Mouse (Mus musculus) layer of hippocampus, postnatal 10 days (tissue): ENCODE data around the gene Plekhg6. TPM values are rescaled to one million over a fixed set of nuclear protein-coding genes. Genes with fewer than 3 reads are reported as not detected.
A peak's percentile ranks its signal among the peaks of the same experiment; 100 is the strongest.

Source experiments
- DNase-seq, 2 experiments: peaks; one replicate each; pipeline ENCODE4 v3.0.0; 2021; ENCODE audit warnings: low spot score in 2 of 2
- long read RNA-seq: library from polyadenylated mRNA; stranded (forward); transcript quantifications from one replicate; pipeline ENCODE4 v2.0.0, GENCODE M21; 2023
- total RNA-seq, 2 experiments: library from RNA; stranded (reverse); gene quantifications; 2 replicates each; pipeline ENCODE4 v1.2.3; 2021

Gene Plekhg6
- total RNA-seq = under 1 TPM in 1 of 2 experiments, not detected in 1; 0.14 TPM
- long read RNA-seq = 0 reads

DNA sequence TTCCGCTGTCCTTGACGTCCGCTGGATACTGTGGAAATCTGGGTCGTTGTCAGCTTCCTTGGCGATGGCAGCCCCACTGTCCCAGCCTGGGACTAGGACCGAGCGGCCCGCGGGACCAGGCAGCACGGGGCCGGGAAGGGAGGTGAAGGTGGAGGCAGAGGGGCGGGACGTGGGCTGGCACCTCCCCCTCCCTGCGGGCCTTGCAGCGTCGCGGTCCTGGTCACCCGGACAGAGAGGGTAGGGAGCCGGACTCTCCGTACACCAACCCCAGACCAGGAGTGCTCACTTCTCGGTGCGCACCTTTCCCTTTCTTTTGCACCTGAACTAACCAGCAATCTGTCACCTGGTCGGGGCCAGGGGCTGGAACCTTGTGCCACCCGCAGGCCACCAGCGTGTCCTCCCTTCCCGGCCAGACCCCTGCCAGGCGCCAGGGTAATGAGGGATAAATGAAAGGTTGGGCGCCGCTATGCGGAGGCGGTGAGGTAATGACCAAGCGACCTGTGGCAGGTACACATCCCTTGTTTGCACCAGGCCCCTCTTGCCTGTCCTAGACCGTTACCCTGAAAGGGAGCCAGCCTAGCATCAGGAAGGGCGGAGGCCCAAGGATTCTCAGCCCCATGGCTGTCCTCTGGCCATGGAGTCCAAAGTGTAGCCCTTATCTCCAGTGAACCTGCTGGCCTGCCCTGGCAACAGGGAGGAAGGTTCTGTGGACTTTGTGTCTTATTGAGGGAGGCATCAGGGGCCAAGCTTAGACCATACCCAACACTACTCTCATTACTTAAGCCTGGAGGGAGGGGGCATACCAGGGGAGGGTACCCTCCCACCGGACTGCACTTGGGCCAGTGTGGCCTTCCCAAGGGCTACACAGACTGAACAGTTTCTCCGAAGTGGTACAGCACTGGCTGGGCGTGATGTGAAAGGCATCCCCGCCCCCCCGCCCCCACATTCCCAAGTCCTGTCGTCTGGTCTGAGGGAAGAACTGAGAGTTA, at the start of gene Plekhg6:
Gene Plekhg6 (minus strand): TSS at position 422 of the 989 bp plus-strand sequence.
- DNase-seq = no peak

DNA sequence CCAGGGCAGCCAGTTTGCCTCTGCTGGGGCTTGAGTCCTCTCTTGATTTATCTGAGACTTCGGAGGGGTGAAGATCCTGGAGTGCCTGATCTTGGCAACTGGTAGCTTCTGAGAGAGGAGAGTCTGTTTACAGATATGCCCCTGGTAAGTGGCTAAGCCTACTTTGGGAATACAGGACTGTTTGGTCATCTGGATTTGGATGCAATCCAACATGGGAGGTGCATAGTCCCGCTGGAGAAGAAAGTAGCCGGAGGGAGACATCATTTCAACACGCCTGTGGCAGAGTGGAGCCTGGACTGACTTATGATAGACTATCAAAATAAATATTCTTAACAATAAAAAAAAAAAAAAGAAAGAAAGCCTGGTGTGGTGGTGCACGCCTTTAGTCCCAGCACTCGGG, 49.1 kb upstream of the Plekhg6 start:
- DNase-seq = no peak

DNA sequence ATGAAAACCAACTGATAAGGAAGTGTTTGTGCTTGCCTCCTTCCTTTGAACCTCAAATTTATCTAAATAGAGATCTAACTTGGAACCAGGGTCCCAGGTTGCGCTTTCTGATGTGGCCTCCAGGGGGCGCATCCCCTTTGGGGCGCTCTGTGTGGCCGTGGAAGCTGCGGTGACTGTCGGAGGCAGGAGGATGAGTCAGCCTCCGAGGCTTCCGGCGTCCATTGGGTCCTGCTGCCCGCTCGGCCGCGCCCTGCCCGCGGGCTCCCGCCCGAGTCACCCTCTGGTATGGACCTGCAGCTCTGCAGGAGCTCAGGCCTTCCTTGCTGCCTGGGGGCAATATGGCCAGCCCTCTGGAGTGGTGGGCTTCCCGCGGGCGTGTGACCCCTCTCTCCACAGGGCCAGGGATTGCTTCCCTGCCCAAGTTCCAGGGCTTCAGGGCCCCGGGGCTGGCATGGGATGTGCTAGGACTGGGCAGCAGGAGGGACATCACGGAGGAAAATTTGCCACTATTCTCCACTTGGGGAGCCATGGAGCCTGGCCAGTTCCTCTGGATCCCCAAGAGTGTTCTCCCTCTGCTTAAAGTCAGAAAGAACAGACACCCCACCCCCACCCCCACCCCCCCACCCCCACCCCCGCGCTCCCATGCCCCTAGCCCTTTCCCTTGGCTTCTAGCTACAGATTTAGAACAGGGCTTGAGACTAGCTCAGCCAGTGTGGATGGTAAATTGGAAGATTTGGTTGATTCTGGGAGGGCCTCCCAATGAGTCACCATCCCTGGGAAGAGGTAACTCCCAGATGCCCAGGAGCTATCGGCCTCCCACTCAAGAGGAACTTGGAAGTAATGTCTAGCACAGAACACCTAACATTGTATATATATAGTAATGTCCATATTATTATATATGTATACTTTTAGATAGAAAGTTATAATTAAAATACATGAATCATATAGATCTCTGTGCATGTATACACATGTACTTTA, 46.1 kb upstream of the Plekhg6 start:
- DNase-seq = peak; percentile 82 to 88

DNA sequence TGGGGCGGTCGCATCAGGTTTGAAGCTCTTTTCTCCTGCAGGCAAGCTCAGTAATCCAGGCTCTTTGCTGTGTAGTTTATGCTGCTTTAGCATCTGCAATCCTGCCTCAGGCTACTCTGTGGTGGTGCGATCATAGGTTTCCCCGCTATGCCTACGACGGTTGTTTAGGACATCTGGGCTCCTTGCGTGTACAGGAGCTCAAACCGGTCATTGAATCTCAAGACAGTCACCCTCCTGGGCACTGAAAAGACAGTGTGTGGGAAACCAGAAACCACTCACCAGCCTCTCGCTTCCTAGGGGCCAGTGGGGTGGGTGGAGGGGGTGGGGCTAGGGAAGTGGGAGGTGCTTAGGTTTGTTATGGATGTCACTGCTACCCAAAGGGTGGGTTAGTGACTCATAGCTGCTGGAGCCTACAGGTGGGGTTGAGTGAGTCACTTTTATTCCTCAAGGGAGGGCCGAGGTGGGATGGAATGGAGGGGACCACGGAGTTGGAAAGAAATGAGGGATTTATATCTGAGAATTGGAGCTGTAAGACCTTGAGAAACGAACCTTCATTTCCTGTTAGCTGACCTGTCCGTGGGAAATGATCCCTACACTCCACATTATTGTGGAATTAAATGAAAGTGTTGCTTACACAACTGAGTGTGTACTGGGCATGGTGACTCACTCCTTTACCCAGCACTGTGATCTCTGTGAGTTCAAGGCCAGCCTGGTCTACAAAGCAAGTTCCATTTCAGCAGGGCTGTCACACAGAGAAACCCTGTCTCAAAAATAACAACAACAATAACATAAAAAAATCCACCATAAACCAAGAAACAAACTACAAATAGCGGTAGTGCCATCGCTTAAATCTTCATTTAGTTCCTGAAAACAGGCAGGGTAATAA, 44.9 kb upstream of the Plekhg6 start:
- no peak for DNase-seq

DNA sequence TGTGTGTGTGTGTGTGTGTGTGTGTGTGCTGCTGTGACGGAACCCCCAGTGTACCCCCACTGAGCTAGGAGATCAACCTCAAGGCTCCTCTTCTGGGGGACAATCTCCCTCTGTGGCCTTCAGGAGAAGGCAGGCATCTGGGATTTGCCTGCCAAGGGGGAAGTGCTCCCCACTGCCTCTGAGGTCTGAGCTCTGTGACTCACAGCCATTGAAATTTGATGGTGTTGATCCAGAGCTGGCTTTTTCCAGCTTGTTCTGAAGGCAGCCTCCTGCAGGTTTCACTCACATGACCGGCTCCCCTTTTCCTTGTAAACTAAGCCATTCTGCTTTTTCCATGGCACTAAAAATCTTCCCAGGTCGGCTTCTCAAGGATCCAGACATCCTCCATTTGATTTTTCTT, 43.6 kb upstream of the Plekhg6 start:
- no peak for DNase-seq

DNA sequence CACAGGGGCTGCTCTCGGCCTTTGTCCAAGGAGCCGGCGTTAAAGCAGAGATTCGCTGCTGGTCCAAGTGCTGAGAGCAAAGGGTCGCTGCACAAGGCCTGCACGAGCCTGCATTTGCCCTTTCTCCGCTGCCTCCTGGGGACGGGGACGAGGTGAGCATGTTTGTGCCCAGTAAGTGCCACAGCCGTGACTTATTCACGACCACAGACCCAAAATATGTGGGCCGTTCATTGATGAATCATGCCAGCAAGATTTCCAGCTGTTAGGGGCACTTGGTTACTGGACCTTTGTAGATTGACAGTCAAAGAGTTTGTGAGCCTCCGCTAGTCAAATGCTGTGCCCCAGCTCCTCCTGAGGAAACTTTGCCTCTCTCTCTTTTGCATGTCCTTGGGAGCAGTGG, 42.9 kb upstream of the Plekhg6 start:
- DNase-seq = no peak

DNA sequence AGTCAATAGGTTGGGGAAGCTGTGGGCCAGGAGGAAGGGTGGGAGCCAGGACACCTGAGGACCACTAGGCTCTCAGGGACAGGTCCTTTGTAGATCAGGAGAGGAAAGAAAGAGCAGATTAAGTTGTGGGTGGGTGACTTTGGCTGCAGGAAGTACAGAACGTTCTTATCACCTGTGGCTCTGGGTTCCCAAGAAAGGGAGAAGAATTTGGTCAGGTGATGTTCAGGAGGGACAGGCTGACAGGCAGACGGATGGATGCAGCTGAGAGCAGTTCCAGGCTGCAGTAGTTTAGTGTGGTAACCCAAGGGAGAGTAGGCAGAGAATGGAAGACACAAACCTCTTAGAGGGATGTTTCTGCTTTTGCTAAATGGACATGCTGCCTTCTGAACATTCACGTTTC, 42.5 kb upstream of the Plekhg6 start:
- DNase-seq = no peak

DNA sequence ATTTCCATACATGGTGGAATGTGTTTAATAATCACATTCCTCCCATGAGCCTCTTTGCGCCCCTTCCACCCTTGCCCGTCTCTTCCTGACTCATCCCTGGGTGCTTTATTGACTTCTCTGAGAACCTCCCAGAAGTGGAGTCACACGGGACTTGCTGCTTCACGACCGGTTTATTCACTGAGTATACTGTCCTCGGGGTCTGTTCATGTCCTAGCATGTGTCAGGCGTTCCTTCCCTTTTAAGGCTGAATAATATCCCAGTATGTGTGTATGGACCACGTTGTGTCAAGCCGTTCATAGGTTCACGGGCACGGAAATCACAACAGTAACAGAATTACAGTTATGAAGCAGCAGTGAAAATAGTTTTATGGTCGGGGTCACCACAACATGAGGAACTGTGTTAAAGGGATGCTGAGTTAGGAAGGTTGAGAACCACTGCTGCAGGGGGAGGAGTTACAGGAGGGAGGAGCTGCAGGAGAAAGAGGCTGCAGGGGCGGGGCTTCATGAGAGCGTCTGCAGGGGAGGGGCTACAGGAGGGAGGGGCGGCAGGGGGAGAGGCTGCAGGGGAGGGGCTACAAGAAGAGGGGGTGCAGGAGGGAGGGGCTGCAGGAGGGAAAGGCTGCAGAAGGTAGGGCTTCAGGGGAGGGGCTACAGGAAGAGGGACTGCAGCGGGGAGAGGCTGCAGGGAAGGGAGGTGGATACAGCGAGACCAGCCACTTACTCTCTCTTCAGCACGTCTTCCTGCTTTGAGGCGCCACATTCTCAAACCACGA, 41.6 kb upstream of the Plekhg6 start:
- DNase-seq = peak; percentile 30 to 51

DNA sequence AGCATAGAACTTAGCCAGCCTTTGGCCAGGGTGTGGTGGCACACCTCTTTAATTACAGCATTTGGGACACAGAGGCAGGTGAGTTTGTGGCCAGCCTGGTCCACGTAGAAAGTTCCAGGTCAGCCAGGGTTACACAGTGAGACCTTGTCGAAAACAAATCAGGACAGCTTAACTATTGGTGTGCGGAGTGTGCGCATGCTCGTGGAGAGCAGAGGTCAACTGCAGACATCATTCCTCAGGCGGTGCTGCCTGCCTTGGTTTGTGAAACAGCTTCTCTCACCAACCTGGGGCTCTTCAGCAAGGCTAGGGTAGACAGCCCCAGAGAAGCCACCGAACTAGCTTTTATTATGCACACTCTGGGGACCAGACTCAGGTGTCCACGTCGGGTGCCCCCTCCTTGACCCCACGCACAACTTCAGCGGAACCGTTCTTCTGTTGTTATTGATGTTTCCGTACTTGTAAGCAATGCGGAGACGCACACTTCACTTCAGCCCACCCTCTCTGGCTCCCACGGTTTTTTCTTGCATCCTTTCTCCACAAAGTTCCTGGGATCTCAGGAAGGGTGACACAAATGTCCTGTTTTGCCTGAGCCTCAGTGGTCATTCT, 40.0 kb upstream of the Plekhg6 start:
- no peak for DNase-seq

DNA sequence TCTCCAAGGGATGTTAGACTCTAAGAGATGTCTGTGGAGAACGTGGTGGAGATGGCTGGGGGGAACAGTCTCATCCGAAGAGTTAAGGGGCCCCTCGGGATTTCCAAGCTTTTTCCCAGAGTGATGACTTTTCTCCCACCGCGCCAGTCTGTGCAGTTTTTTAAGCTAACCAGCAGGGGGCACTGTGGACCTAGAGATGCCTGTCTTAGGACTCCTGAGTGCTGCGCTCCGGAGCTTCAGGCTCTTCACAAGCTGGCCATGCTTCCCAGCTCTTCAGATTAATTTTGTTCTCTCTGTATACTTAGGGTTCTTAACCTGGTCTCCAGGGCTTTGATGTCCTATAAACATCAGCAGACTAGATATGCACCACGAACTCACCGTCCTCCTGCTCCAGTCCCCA, 38.2 kb upstream of the Plekhg6 start:
- DNase-seq = peak; percentile 93 to 94

DNA sequence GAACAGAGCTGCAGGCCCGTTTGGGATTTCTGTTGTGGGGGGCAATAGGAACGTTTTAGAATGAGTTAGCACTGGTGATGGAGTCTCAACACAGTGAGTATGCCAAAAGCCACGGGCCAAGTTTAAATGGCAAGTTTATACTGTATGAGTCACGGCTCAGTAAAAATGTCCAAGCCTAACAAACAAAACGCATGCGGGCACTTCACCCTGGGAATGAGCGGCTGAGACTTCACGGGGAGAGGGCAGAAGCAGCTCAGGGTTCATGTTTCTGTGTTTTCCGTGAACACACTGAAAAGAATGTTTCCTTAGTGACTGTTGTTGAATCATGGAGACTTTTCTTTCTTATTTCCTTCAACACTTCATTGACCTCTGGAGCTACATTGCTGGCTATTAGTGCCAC, 32.7 kb upstream of the Plekhg6 start:
- DNase-seq = no peak

DNA sequence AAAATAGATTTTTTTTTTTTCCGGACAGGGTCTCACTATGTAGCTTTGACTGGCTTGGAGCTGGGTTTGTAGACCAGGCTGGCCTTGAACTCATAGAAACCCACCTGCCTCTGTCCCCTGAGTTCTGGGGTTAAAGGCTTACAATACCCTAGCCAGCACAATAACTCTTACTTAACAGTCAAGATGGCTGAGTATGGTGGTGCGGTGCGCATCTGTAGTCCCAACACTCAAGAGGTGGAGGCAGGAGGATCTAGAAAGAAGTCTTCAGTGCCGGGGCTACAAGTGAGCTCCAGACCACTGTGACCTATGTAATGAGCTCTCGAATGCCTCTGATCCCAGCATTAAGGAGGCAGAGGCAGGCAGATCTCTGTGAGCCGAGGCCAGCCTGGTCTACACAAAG, 31.1 kb upstream of the Plekhg6 start:
- no peak for DNase-seq

DNA sequence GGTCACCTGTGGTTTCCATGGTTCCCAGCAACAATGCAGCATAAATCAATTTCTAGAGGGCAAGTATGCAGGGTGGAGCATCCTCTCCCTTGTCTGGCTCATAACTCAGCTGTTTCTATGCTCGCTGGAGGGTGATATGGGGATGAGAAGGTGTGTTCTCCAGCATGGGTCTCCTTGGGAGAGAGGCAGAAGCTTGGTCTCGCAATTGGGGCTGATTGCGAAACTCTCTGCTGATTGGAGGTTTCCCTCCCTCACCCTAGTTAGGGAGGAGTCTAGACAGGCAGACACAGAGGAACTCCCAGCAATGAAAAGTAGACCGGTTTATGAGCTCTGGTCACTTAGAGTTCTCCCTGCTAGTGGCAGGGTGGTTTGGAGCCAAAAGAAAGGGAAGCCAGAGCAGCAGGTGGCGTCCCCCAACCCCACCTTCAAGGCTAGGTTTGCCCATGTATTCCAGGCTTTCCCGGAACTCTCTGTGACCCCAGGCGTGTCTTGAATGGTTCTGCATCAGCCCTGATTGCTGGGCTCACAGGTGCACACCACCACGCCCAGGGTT, 30.5 kb upstream of the Plekhg6 start:
- no peak for DNase-seq

DNA sequence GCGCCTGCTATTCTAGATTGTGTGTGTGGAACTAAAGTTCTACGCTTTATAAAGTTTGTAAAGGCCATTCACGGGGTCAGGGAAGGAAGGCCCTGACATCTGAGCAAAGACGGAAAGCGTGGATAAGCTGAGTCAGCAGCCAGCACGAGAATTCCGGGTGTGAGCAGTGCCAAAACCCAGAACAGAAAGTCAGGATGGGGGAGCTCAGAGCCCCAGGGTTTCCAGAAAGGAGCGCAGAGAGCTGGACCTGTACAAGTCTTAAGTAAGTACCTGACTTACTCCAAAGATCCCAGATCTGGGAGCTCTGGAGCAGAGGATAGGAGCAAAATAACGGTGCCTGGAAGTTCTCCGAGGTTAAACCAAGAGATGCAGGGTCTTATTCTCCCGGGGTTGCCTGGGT, 30.0 kb upstream of the Plekhg6 start:
- no peak for DNase-seq

DNA sequence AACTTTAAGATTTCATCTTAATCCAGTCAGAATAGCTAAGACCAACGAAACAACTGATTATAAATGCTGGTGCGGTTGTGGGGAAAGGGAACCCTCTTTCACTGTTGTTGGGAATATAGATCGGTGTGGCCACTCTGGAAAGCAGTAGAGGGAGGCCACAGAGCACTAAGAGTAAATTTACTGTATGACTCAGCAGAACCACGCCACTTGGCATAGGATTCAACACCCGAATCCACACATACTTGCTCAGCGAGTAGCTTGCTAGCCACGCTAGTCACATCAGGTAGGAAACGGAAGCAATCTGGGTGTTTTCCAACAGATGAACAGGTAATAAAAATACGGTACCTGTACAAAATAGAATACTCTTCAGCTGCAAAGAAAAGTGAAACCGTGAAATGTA, 27.1 kb upstream of the Plekhg6 start:
- DNase-seq = no peak

DNA sequence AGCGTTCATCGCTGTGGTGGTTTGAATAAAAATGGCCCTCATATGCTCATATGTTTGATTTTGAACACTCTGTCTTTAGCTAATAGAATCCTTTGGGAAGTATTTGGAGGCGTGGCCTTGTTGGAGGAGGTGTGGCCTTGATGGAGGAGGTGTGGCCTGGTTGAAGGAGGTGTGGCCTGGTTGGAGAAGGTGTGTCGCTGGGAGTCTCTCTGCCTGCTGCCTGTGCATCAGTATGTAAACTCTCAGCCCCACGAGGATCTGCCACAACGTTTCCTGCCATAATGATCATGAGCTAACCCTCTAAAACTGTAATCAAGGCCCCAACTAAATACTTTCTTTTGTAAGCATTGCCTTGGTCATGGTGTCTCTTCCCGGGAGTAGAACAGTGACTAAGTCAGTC, 26.6 kb upstream of the Plekhg6 start:
- DNase-seq = no peak

DNA sequence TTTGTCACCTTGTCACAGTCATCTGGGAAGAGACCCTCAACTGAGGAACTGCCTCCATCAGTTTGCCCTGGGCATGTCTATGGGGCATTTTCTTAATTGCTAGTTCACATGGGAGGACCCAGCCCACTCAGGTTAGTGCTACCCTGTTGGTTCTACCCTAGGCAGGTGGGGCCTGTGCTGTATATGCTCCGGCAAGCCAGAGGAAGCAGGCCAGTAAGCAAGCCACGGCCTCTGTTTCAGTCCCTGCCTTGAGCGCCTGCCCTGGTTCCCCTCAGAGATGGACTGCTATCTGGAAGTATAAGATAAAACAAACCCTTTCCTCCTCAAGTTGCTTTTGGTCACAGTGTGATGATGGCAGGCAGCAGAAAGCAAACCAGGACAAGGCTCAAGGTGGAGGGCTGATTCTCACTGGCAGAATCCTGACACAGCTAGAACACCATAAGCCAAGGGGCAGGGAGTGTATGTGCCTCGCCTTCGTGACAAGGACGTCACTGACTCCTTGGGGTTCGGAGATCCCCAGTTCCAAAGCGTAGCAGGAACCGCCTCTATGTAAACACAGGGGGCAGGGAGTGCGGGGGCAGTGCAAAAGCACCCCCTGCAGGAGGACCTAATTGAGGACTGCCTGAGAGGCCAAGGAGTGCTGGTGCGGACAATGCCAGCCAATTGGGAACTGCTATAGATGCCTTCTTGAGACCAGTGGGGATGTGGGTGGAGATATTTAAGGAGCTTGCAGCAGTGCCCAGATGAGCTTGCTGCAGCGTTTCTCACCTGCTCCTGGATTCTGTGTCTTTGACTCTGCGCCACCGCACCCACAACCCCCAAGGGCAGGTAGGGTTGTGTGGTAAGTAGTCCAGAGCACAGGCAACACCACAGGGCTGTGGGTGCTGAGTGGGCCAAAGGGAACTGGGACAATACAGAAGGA, 25.1 kb upstream of the Plekhg6 start:
- no peak for DNase-seq

DNA sequence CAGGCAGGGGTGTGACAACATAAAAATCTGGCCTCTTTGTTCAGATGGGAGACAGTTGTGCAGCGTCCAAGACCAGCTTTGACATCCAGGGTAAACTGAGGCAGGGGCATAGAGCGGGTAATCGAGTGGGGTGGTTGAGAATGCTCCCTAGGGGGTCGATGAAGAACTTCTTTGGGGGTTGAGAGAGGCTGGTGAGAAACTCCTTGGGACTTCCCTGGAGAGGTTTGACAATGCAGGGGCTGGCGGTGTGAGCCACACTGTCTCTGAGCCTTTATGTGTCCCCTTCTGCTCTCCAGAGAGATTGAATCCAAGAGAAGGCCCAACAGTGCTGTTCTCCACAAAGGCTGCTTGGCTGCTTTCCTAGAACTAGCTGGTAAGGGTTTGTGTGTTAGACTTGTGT, 9.3 kb upstream of the Plekhg6 start:
- no peak for DNase-seq
